Comparison of ENCODE assay signal across 8 mouse cellular contexts in genomic region chr10:56115636-56116180, GRCm38 (mm10). TPM values are rescaled to one million over a fixed set of nuclear protein-coding genes. Genes with fewer than 3 reads are reported as not detected.
DNase-seq lines count a peak whose midpoint lies in the region; ATAC-seq and TF ChIP-seq lines count a peak whose summit lies in the region.

No protein-coding gene starts in this region.

- H3K4me1 ChIP-seq in testis, adult 2 months (ENCODE audit: control insufficient read depth, insufficient read depth, low read length): peaks cover 3% of the 10 kb centered on the region
- H3K4me1 ChIP-seq in midbrain, embryonic 14.5 days (ENCODE audit: control insufficient read depth, insufficient read depth, low read length): peaks cover 5% of the 10 kb centered on the region

- H3K27me3 ChIP-seq in testis, adult 2 months (ENCODE audit: control insufficient read depth, insufficient read depth, low read length): no peaks in the 10 kb centered on the region
- no peaks in the 10 kb centered on the region for H3K27me3 ChIP-seq in midbrain, embryonic 14.5 days (ENCODE audit: control insufficient read depth, insufficient read depth, low read length)

- peak overlapping the region; percentile 69 for H3K27ac ChIP-seq in gastrocnemius, adult 2 months
- H3K27ac ChIP-seq in testis, adult 2 months (ENCODE audit: control insufficient read depth, insufficient read depth, low read depth, low read length): peak overlapping the region; percentile 97
- H3K27ac ChIP-seq in midbrain, embryonic 14.5 days (replicated peaks; ENCODE audit: low read depth, low read length): peak overlapping the region; percentile 95

- TF ChIP-seq CTCF in gastrocnemius, adult 2 months (IDR thresholded peaks at IDR 0.05): no peak
- no peak for TF ChIP-seq CTCF in testis, adult 2 months (IDR thresholded peaks at IDR 0.05; ENCODE audit: control insufficient read depth, insufficient read depth, insufficient replicate concordance, low read depth, low read length)

- H3K9me3 ChIP-seq in midbrain, embryonic 14.5 days (ENCODE audit: control insufficient read depth, low read length): no peaks in the 10 kb centered on the region

- no peak for TF ChIP-seq POLR2A in testis, adult 2 months (IDR thresholded peaks at IDR 0.05; ENCODE audit: control insufficient read depth, low read depth, low read length)

- H3K4me2 ChIP-seq in midbrain, embryonic 14.5 days (ENCODE audit: low read length): peak overlapping the region; percentile 91

- no peaks in the 10 kb centered on the region for H3K36me3 ChIP-seq in testis, adult 2 months (ENCODE audit: control insufficient read depth, insufficient read depth, low read length)
- H3K36me3 ChIP-seq in midbrain, embryonic 14.5 days (ENCODE audit: control insufficient read depth, insufficient read depth, low read length): no peaks in the 10 kb centered on the region

- peak overlapping the region; percentile 89 for H3K9ac ChIP-seq in midbrain, embryonic 14.5 days (replicated peaks; ENCODE audit: low read length)

- WGBS in midbrain, embryonic 14.5 days: 14% methylated on average over 27 of the region's 27 CpGs

- peak; percentile 28 for DNase-seq in gastrocnemius, adult 2 months
- DNase-seq in gastrocnemius, adult 18-20 months (ENCODE audit: low spot score): no peak
- DNase-seq in testis, postnatal 10 days (ENCODE audit: low spot score): no peak
- peak; percentile 22 to 59 for DNase-seq in layer of hippocampus, postnatal 25 days (ENCODE audit: extremely low spot score in 1 of 2, low spot score in 1 of 2)
- DNase-seq in midbrain, embryonic 14.5 days: peak; percentile 66
- peak; percentile 53 for DNase-seq in thymus, postnatal 25 days

- peak; percentile 67 for ATAC-seq in frontal cortex, adult (ENCODE audit: low TSS enrichment)
- peak; percentile 76 for ATAC-seq in midbrain, embryonic 14.5 days (ENCODE audit: low FRiP score, low TSS enrichment)

- intact Hi-C loops in gastrocnemius, adult 2 months (cut with DNase I): no loop called here

- H3K4me3 ChIP-seq in gastrocnemius, adult 2 months: peak overlapping the region; percentile 71
- peak overlapping the region; percentile 95 for H3K4me3 ChIP-seq in testis, adult 2 months (ENCODE audit: control insufficient read depth, low read depth, low read length)
- peak overlapping the region; percentile 64 for H3K4me3 ChIP-seq in midbrain, embryonic 14.5 days (replicated peaks; ENCODE audit: low read depth, low read length)

RNA-seq across cellular contexts. Expression of gene Msl3l2, which starts 9.0 kb away (rescaled TPM):
- 1 to 10 TPM in 1 of 2 experiments, under 1 TPM in 1; 0.84 to 1.5 TPM for total RNA-seq in gastrocnemius, adult 2 months (2021)
- total RNA-seq in gastrocnemius, adult 18-20 months (2021): 1 to 10 TPM in 1 of 2 experiments, under 1 TPM in 1; 0.80 to 1.2 TPM
- polyA plus RNA-seq in testis, adult 2 months (2012; rRNA removed): 71.3 and 76.1 TPM in 2 replicates
- 10 to 100 TPM; 17.5 to 18.4 TPM for total RNA-seq in layer of hippocampus, postnatal 25 days (2021)
- polyA plus RNA-seq in midbrain, embryonic 14.5 days (2014; fragmentation: Nextera tagmentation; extraction: Ambion mirVana): 12.2 and 13.0 TPM in 2 replicates

Comparison
In these comparisons a context has a peak if more than half of its experiments do, and no peak if none do; other contexts are left out.
1. DNase-seq: peak in gastrocnemius, adult 2 months (single experiment), layer of hippocampus, postnatal 25 days (2 of 2), midbrain, embryonic 14.5 days (single experiment) and thymus, postnatal 25 days (single experiment); none in gastrocnemius, adult 18-20 months (single experiment) and testis, postnatal 10 days (single experiment).
2. RNA of gene Msl3l2, which starts 9.0 kb away (total RNA-seq): 17.5 to 18.4 TPM in layer of hippocampus, postnatal 25 days; 0.84 to 1.5 TPM in gastrocnemius, adult 2 months and 0.80 to 1.2 TPM in gastrocnemius, adult 18-20 months; every median in the first group is over 4 times any median in the second.
3. Peak in every context shown above with its lines, with median percentiles within 50 percentile points of each other: H3K27ac ChIP-seq and H3K4me3 ChIP-seq.